Mouse (Mus musculus) intestine, embryonic 14.5 days (tissue): Measurements from ENCODE around the gene Aurka. TPM values are rescaled to one million over a fixed set of nuclear protein-coding genes. Genes with fewer than 3 reads are reported as not detected.

Experiments
- ATAC-seq: fragments of 200-750 bp; cut with Nextera tagmentation; replicated peaks from 2 replicates; pipeline ENCODE4 v1.8.0; 2017; ENCODE audit warnings: low read depth, moderate number of reproducible peaks, moderate TSS enrichment, moderate library complexity; ENCODE audit not compliant: low FRiP score, low TSS enrichment
- DNase-seq: peaks from one replicate; pipeline ENCODE4 v3.0.0-alpha.2; 2018; ENCODE audit warnings: low spot score
- H3K27ac ChIP-seq: fragments of 300-500 bp; sonication (generic); 2 replicates; pipeline ENCODE4 v1.5.1; 2014; ENCODE audit warnings: low read depth, mild to moderate bottlenecking, control low read depth
- H3K27me3 ChIP-seq: fragments of 300-500 bp; sonication (generic); replicated peaks from 2 replicates; pipeline ENCODE4 v1.6.1; 2014; ENCODE audit warnings: low read length, control low read depth; ENCODE audit not compliant: control insufficient read depth, insufficient read depth
- H3K36me3 ChIP-seq: fragments of 300-500 bp; sonication (generic); 2 replicates; pipeline ENCODE4 v1.6.1; 2014; ENCODE audit warnings: low read length, control low read depth; ENCODE audit not compliant: control insufficient read depth, insufficient read depth
- H3K4me1 ChIP-seq: fragments of 300-500 bp; sonication (generic); replicated peaks from 2 replicates; pipeline ENCODE4 v1.6.1; 2014; ENCODE audit warnings: low read length, control low read depth, mixed read lengths; ENCODE audit not compliant: control insufficient read depth, insufficient read depth
- H3K4me2 ChIP-seq: fragments of 300-500 bp; sonication (generic); 2 replicates; pipeline ENCODE4 v1.6.1; 2014; ENCODE audit warnings: low read length
- H3K4me3 ChIP-seq: fragments of 300-500 bp; sonication (generic); 2 replicates; pipeline ENCODE4 v1.5.1; 2014; ENCODE audit warnings: low read depth, low read length, control low read depth, mixed read lengths
- H3K9ac ChIP-seq: fragments of 300-500 bp; sonication (generic); 2 replicates; pipeline ENCODE4 v1.6.1; 2014; ENCODE audit warnings: mild to moderate bottlenecking, low read length
- H3K9me3 ChIP-seq: fragments of 300-500 bp; sonication (generic); 2 replicates; pipeline ENCODE4 v1.6.1; 2016; ENCODE audit warnings: low read length, control low read depth; ENCODE audit not compliant: control insufficient read depth
- WGBS: fragments of 180-500 bp; shearing (Covaris S2); extraction: QIAGEN DNeasy Blood & Tissue Kit; methylation state at CpG from one replicate; pipeline ENCODE4 v1.1.7; 2014; 5-methylcytosine and 5-hydroxymethylcytosine counted together
- polyA plus RNA-seq: library from polyadenylated mRNA; unstranded; fragments of >200 nt; fragmentation: Nextera tagmentation; extraction: Ambion mirVana; gene quantifications from 2 replicates; pipeline ENCODE4 v1.2.1, GENCODE M21; 2014

Gene Aurka
- polyA plus RNA-seq, 1 experiment from 2014 or later, result 121 TPM

- WGBS, result 21% methylated on average over 3 of the region's 3 CpGs
- ATAC-seq, result no peak
Observed at GRCm38 (mm10) chr2:172348297-172348950, 21.9 kb downstream of the Aurka start.

GRCm38 (mm10) chr2:172346933-172347611 lies 23.3 kb downstream of the Aurka start:
- Histone ChIP-seq H3K4me2 (no peak overlapping the region), H3K4me3 (no peak overlapping the region), H3K27me3 (no peaks in the 10 kb centered on the region), H3K9me3 (no peaks in the 10 kb centered on the region), H3K36me3 (no peaks in the 10 kb centered on the region), H3K9ac (no peak overlapping the region), H3K4me1 (peaks cover 18% of the 10 kb centered on the region), H3K27ac (no peak overlapping the region)
- 65% methylated on average over 8 of the region's 8 CpGs for WGBS
- ATAC-seq, result no peak
- DNase-seq, result no peak

More at GRCm38 (mm10) chr2:172348297-172348950, 21.9 kb downstream of the Aurka start:
- no peak overlapping the region for H3K9ac ChIP-seq
- no peaks in the 10 kb centered on the region for H3K9me3 ChIP-seq
- H3K4me3 ChIP-seq, result no peak overlapping the region
- H3K4me2 ChIP-seq, result no peak overlapping the region
- no peak for DNase-seq
- H3K27ac ChIP-seq, result peak overlapping the region; percentile 22; the same call in 1 of the 2 replicates
- H3K27me3 ChIP-seq, result no peaks in the 10 kb centered on the region
- H3K36me3 ChIP-seq, result no peaks in the 10 kb centered on the region
- peaks cover 18% of the 10 kb centered on the region for H3K4me1 ChIP-seq

GRCm38 (mm10) chr2:172346034-172346929 lies 24.1 kb downstream of the Aurka start:
- H3K4me3 ChIP-seq, result peak overlapping the region; percentile 58
- DNase-seq (no peak), ATAC-seq (peak; percentile 2; the same call in 1 of the 2 replicates)
- H3K36me3 ChIP-seq, result no peaks in the 10 kb centered on the region
- H3K4me1 ChIP-seq, result peaks cover 18% of the 10 kb centered on the region
- 9% methylated on average over 31 of the region's 31 CpGs for WGBS
- no peak overlapping the region for H3K27ac ChIP-seq
- H3K9me3 ChIP-seq, result no peaks in the 10 kb centered on the region
- peak overlapping the region; percentile 52 for H3K9ac ChIP-seq
- H3K27me3 ChIP-seq, result no peaks in the 10 kb centered on the region
- H3K4me2 ChIP-seq, result peak overlapping the region; percentile 97

GRCm38 (mm10) chr2:172345258-172345738 lies 25.0 kb downstream of the Aurka start, which contains the start of gene Fam210b:
TSS of gene Fam210b (plus strand) at chr2:172345565.
- 1% methylated on average over 35 of the region's 35 CpGs for whole genome bisulfite sequencing
- DNase-seq (peak; percentile 95), ATAC-seq (peak; percentile 96)
- Histone ChIP-seq H3K4me3 (peak within 1 kb of the TSS; percentile 58), H3K4me1 (peaks cover 18% of the 10 kb centered on the region), H3K9me3 (no peaks in the 10 kb centered on the region), H3K27ac (0 out of 2 replicates have a peak within 1 kb of the TSS, but pooled peaks have one; percentile 27), H3K36me3 (no peaks in the 10 kb centered on the region), H3K27me3 (no peaks in the 10 kb centered on the region), H3K4me2 (peak within 1 kb of the TSS; percentile 97), H3K9ac (peak within 1 kb of the TSS; percentile 52)

GRCm38 (mm10) chr2:172344669-172345068 lies 25.7 kb downstream of the Aurka start:
- Histone ChIP-seq H3K9ac (no peak overlapping the region), H3K4me3 (peak overlapping the region; percentile 58), H3K4me2 (peak overlapping the region; percentile 97), H3K36me3 (no peaks in the 10 kb centered on the region), H3K27me3 (no peaks in the 10 kb centered on the region), H3K27ac (0 out of 2 replicates have a peak overlapping the region, but pooled peaks have one; percentile 27), H3K4me1 (peaks cover 18% of the 10 kb centered on the region), H3K9me3 (no peaks in the 10 kb centered on the region)
- WGBS, result 34% methylated on average over 5 of the region's 5 CpGs
- ATAC-seq, result no peak
- no peak for DNase-seq

- WGBS, result 88% methylated on average over 7 of the region's 7 CpGs
- Histone ChIP-seq H3K9ac (no peak overlapping the region), H3K4me2 (no peak overlapping the region), H3K27ac (no peak overlapping the region), H3K4me3 (no peak overlapping the region), H3K9me3 (no peaks in the 10 kb centered on the region), H3K4me1 (peaks cover 15% of the 10 kb centered on the region), H3K36me3 (no peaks in the 10 kb centered on the region), H3K27me3 (no peaks in the 10 kb centered on the region)
- DNase-seq (no peak), ATAC-seq (no peak)
Observed at GRCm38 (mm10) chr2:172343751-172344150, 26.6 kb downstream of the Aurka start.

GRCm38 (mm10) chr2:172341606-172342005 lies 28.7 kb downstream of the Aurka start:
- Histone ChIP-seq H3K27ac (no peak overlapping the region), H3K9me3 (no peaks in the 10 kb centered on the region), H3K9ac (no peak overlapping the region), H3K4me3 (no peak overlapping the region), H3K27me3 (no peaks in the 10 kb centered on the region), H3K4me1 (peaks cover 4% of the 10 kb centered on the region), H3K4me2 (no peak overlapping the region), H3K36me3 (no peaks in the 10 kb centered on the region)
- DNase-seq (no peak), ATAC-seq (no peak)
- WGBS, result 64% methylated on average over 5 of the region's 5 CpGs

- Histone ChIP-seq H3K27ac (no peak overlapping the region), H3K4me3 (no peak overlapping the region), H3K4me2 (no peak overlapping the region), H3K9ac (no peak overlapping the region), H3K4me1 (peaks cover 4% of the 10 kb centered on the region), H3K36me3 (no peaks in the 10 kb centered on the region), H3K9me3 (no peaks in the 10 kb centered on the region), H3K27me3 (no peaks in the 10 kb centered on the region)
- WGBS, result 55% methylated on average over 3 of the region's 3 CpGs
- no peak for DNase-seq
- ATAC-seq, result no peak
Observed at GRCm38 (mm10) chr2:172340936-172341335, 29.4 kb downstream of the Aurka start.
